Mouse (Mus musculus): ENCODE results near the gene Dnpep. TPM values are rescaled to one million over a fixed set of nuclear protein-coding genes. Genes with fewer than 3 reads are reported as not detected.

Gene Dnpep
- total RNA-seq, 2 experiments from 2014 or later = 39.7 to 41.7 TPM

- ATAC-seq (replicated peaks; ENCODE audit: poor library complexity) = peak; percentile 73
These were observed 40.3 kb downstream of the Dnpep start for GRCm38 (mm10) chr1:75277195-75278188.

GRCm38 (mm10) chr1:75264091-75264880, 53.5 kb downstream of the Dnpep start, which contains the start of gene Ptprn:
Gene Ptprn, minus strand, starts transcription at chr1:75264502.
- no peak for ATAC-seq (replicated peaks; ENCODE audit: poor library complexity)

DNA sequence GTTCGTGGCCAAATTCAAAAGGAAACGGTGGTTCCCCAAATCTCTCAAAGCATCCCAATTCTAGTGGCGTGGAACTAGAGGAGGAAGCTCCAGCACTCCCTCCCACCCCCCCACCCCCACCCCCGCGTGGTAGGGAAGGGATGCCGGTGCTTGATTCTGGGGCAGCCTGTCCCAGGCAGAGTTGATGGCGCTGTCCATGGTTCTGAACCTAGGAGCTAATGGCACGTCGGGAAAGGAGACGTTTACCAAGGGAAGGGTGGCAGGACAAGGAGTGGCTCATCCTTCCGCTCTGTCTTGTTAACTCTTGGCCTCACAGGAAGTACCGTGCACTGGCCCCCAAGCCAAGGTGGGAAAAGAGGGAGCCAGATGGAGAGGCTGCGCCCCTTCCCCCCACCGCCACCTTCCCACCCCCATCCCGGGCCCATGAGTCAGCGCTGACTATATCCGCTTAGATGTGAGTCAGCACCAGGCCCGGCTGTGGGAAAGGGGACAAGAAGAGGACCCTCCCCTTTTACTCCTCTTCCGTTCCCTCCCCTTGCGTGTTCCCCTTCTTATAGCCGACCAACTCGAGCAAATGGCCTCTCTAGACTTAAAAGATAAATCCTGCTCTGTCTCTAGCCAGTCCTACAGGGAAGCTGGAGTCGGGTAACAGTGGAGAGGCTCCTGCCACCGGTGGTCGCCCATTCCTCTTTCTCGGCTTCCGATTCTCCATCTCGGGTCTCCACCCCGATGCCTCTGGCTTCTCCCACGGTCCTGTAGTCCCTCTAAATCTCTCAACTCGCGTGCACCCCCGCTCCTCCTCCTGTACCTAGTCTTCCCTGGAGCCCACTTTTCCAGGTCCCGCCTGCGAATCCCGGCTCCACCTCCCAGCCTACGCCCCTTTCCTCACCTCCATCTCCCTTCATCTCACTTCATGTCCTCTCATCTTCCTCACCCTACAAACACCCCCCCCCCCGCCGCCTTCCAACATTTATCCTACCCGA, 54.5 kb downstream of the Dnpep start:
- ATAC-seq (replicated peaks; ENCODE audit: poor library complexity) = peak; percentile 92

GRCm38 (mm10) chr1:75261278-75261677, 56.5 kb downstream of the Dnpep start:
- ATAC-seq (replicated peaks; ENCODE audit: poor library complexity) = no peak

Other genes starting within 250 kb of the Dnpep start
- 9.3 and 11.1 TPM in 2 replicates for gene Nhej1, start 192.8 kb downstream of the Dnpep start, total RNA-seq (2015)
- 10.4 and 12.6 TPM in 2 replicates for gene Nhej1, start 192.8 kb downstream of the Dnpep start, total RNA-seq (2017)
- 0.15 and 0.44 TPM in 2 replicates for gene Slc23a3, start 184.1 kb downstream of the Dnpep start, total RNA-seq (2015)
- gene Slc23a3, start 184.1 kb downstream of the Dnpep start, total RNA-seq (2017) = not detected in 2 replicates
- 16.8 and 17.2 TPM in 2 replicates for gene Cnppd1, start 175.3 kb downstream of the Dnpep start, total RNA-seq (2015)
- 40.3 and 52.9 TPM in 2 replicates for gene Cnppd1, start 175.3 kb downstream of the Dnpep start, total RNA-seq (2017)
- gene Retreg2, start 175.2 kb downstream of the Dnpep start, total RNA-seq (2015) = 40.8 and 47.4 TPM in 2 replicates
- gene Retreg2, start 175.2 kb downstream of the Dnpep start, total RNA-seq (2017) = 42.3 and 50.2 TPM in 2 replicates
- gene Zfand2b, start 149.3 kb downstream of the Dnpep start, total RNA-seq (2015) = 20.2 and 21.5 TPM in 2 replicates
- gene Zfand2b, start 149.3 kb downstream of the Dnpep start, total RNA-seq (2017) = 24.4 and 24.7 TPM in 2 replicates
- gene Abcb6, start 137.6 kb downstream of the Dnpep start, total RNA-seq (2015) = 10.0 and 12.8 TPM in 2 replicates
- 10.3 and 14.8 TPM in 2 replicates for gene Abcb6, start 137.6 kb downstream of the Dnpep start, total RNA-seq (2017)
- 7.7 and 7.8 TPM in 2 replicates for gene Ankzf1, start 125.8 kb downstream of the Dnpep start, total RNA-seq (2015)
- 21.7 and 27.0 TPM in 2 replicates for gene Ankzf1, start 125.8 kb downstream of the Dnpep start, total RNA-seq (2017)
- 14.5 and 18.2 TPM in 2 replicates for gene Atg9a, start 125.8 kb downstream of the Dnpep start, total RNA-seq (2015)
- gene Atg9a, start 125.8 kb downstream of the Dnpep start, total RNA-seq (2017) = 7.2 and 9.5 TPM in 2 replicates
- gene Glb1l, start 107.2 kb downstream of the Dnpep start, total RNA-seq (2015) = 24.2 and 31.9 TPM in 2 replicates
- gene Glb1l, start 107.2 kb downstream of the Dnpep start, total RNA-seq (2017) = 12.3 and 13.7 TPM in 2 replicates
- gene Stk16, start 107.2 kb downstream of the Dnpep start, total RNA-seq (2015) = 208 and 214 TPM in 2 replicates
- 135 and 187 TPM in 2 replicates for gene Stk16, start 107.2 kb downstream of the Dnpep start, total RNA-seq (2017)
- 777 and 847 TPM in 2 replicates for gene Tuba4a, start 98.1 kb downstream of the Dnpep start, total RNA-seq (2015)
- gene Tuba4a, start 98.1 kb downstream of the Dnpep start, total RNA-seq (2017) = 369 and 385 TPM in 2 replicates
- 0.56 and 1.2 TPM in 2 replicates for gene A630095N17Rik, start 85.9 kb downstream of the Dnpep start, total RNA-seq (2015)
- gene A630095N17Rik, start 85.9 kb downstream of the Dnpep start, total RNA-seq (2017) = 1.2 TPM in 1 of 2 replicates, not detected in the other
- gene Dnajb2, start 81.6 kb downstream of the Dnpep start, total RNA-seq (2015) = 1.3 and 1.8 TPM in 2 replicates
- gene Dnajb2, start 81.6 kb downstream of the Dnpep start, total RNA-seq (2017) = 1.9 and 6.4 TPM in 2 replicates
- 0.12 and 0.15 TPM in 2 replicates for gene Ptprn, start 53.5 kb downstream of the Dnpep start, total RNA-seq (2015)
- 0.10 TPM in 1 of 2 replicates, not detected in the other for gene Ptprn, start 53.5 kb downstream of the Dnpep start, total RNA-seq (2017)
- gene Resp18, start 39.6 kb downstream of the Dnpep start, total RNA-seq (2015) = not detected in 2 replicates
- not detected in 2 replicates for gene Resp18, start 39.6 kb downstream of the Dnpep start, total RNA-seq (2017)
- gene Des, start 42.3 kb upstream of the Dnpep start, total RNA-seq (2015) = not detected in 2 replicates
- gene Des, start 42.3 kb upstream of the Dnpep start, total RNA-seq (2017) = not detected in 2 replicates
- not detected in 2 replicates for gene Speg, start 57.3 kb upstream of the Dnpep start, total RNA-seq (2015)
- gene Speg, start 57.3 kb upstream of the Dnpep start, total RNA-seq (2017) = not detected in 2 replicates
- gene Gmppa, start 117.9 kb upstream of the Dnpep start, total RNA-seq (2015) = 65.8 and 74.1 TPM in 2 replicates
- gene Gmppa, start 117.9 kb upstream of the Dnpep start, total RNA-seq (2017) = 87.0 and 98.6 TPM in 2 replicates
- gene Asic4, start 132.4 kb upstream of the Dnpep start, total RNA-seq (2015) = not detected in 2 replicates
- gene Asic4, start 132.4 kb upstream of the Dnpep start, total RNA-seq (2017) = not detected in 2 replicates
- gene Chpf, start 161.3 kb upstream of the Dnpep start, total RNA-seq (2015) = 0.27 and 0.83 TPM in 2 replicates
- gene Chpf, start 161.3 kb upstream of the Dnpep start, total RNA-seq (2017) = 0.57 and 2.0 TPM in 2 replicates
- gene Tmem198, start 161.5 kb upstream of the Dnpep start, total RNA-seq (2015) = not detected in 2 replicates
- 2.9 TPM in 1 of 2 replicates, not detected in the other for gene Tmem198, start 161.5 kb upstream of the Dnpep start, total RNA-seq (2017)
- 1.0 TPM in 1 of 2 replicates, not detected in the other for gene Obsl1, start 188.5 kb upstream of the Dnpep start, total RNA-seq (2015)
- gene Obsl1, start 188.5 kb upstream of the Dnpep start, total RNA-seq (2017) = 0.30 TPM in 1 of 2 replicates, not detected in the other
- not detected in 2 replicates for gene Inha, start 189.1 kb upstream of the Dnpep start, total RNA-seq (2015)
- not detected in 2 replicates for gene Inha, start 189.1 kb upstream of the Dnpep start, total RNA-seq (2017)
- 7.9 and 9.6 TPM in 2 replicates for gene Stk11ip, start 203.5 kb upstream of the Dnpep start, total RNA-seq (2015)
- gene Stk11ip, start 203.5 kb upstream of the Dnpep start, total RNA-seq (2017) = 11.3 and 24.0 TPM in 2 replicates
- gene Slc4a3, start 228.3 kb upstream of the Dnpep start, total RNA-seq (2015) = 0.05 TPM in 1 of 2 replicates, not detected in the other
- 0.03 and 0.04 TPM in 2 replicates for gene Slc4a3, start 228.3 kb upstream of the Dnpep start, total RNA-seq (2017)